8 mouse cellular contexts compared by ENCODE assay signal in genomic region chr5:150232159-150233150, GRCm38 (mm10).
DNase-seq lines count a peak whose midpoint lies in the region; ATAC-seq and TF ChIP-seq lines count a peak whose summit lies in the region.

No protein-coding gene starts in this region.

- no peak for TF ChIP-seq EP300 in CH12.LX (IDR thresholded peaks at IDR 0.05; ENCODE audit: low read length)

- no peak overlapping the region for H3K4me2 ChIP-seq in CH12.LX (ENCODE audit: insufficient read depth, low read depth, poor library complexity, severe bottlenecking)
- H3K4me2 ChIP-seq in midbrain, postnatal 0 days (ENCODE audit: low read depth, low read length, poor library complexity, severe bottlenecking) = no peak overlapping the region

- peak; percentile 20 to 74 for DNase-seq in adrenal gland, adult (ENCODE audit: inconsistent age in 2 of 2, low spot score in 1 of 2)
- DNase-seq in adrenal gland, postnatal 4 days (ENCODE audit: low spot score in 2 of 2) = no peak
- peak; percentile 33 for DNase-seq in CH12.LX (ENCODE audit: extremely low read depth)
- DNase-seq in embryo, embryonic 9.5 days (ENCODE audit: extremely low spot score) = peak; percentile 59
- DNase-seq in heart, postnatal 36 days = peak; percentile 32 to 51
- DNase-seq in liver = peak; percentile 49
- peak; percentile 49 for DNase-seq in midbrain, postnatal 0 days (ENCODE audit: low spot score)
- no peak for DNase-seq in layer of hippocampus, adult 9-10 months (ENCODE audit: low spot score)

- no peaks in the 10 kb centered on the region for H3K36me3 ChIP-seq in CH12.LX (replicated peaks in 1 of 2; ENCODE audit: control insufficient read depth in 1 of 2, insufficient read depth in 1 of 2, low read length in 1 of 2)
- H3K36me3 ChIP-seq in midbrain, postnatal 0 days (ENCODE audit: insufficient read depth, low read length) = no peaks in the 10 kb centered on the region

- H3K27me3 ChIP-seq in CH12.LX (replicated peaks) = no peaks in the 10 kb centered on the region
- H3K27me3 ChIP-seq in midbrain, postnatal 0 days (ENCODE audit: insufficient read depth, low read length) = no peaks in the 10 kb centered on the region

- peaks cover 47% of the 10 kb centered on the region for H3K9me3 ChIP-seq in CH12.LX (replicated peaks; ENCODE audit: low read length)
- H3K9me3 ChIP-seq in midbrain, postnatal 0 days (ENCODE audit: low read length) = no peaks in the 10 kb centered on the region

- no peak overlapping the region for H3K9ac ChIP-seq in CH12.LX (ENCODE audit: insufficient read depth, low read depth)
- H3K9ac ChIP-seq in midbrain, postnatal 0 days (replicated peaks; ENCODE audit: low read length, poor library complexity, severe bottlenecking) = no peak overlapping the region

- no peaks in the 10 kb centered on the region for H3K79me2 ChIP-seq in CH12.LX (replicated peaks; ENCODE audit: control insufficient read depth, extremely low read depth, insufficient read depth, poor library complexity, severe bottlenecking)

- no peak for TF ChIP-seq POLR2A in CH12.LX (IDR thresholded peaks at IDR 0.05; ENCODE audit: low read depth, low read length)

- H3K4me3 ChIP-seq in CH12.LX (replicated peaks in 1 of 3; ENCODE audit: low read depth in 2 of 3, low read length in 2 of 3, poor library complexity in 1 of 3) = no peak overlapping the region
- H3K4me3 ChIP-seq in midbrain, postnatal 0 days (ENCODE audit: low read depth, low read length) = no peak overlapping the region

- ATAC-seq in midbrain, postnatal 0 days (ENCODE audit: low FRiP score) = peak; percentile 54; the same call in 1 of the 2 replicates

- TF ChIP-seq CTCF in CH12.LX (conservative IDR thresholded peaks at IDR 0.05 in 1 of 2, IDR thresholded peaks at IDR 0.05 in 1 of 2; ENCODE audit: low read depth in 2 of 2, low read length in 2 of 2) = no peak
- TF ChIP-seq CTCF in midbrain, postnatal 0 days (IDR thresholded peaks at IDR 0.05) = no peak

- no peak; the same call in none of the 2 replicates for TF ChIP-seq RAD21 in CH12.LX (IDR thresholded peaks at IDR 0.05; ENCODE audit: low read depth, low read length)

- WGBS in midbrain, postnatal 0 days = 42% methylated on average over 15 of the region's 21 CpGs

- in situ Hi-C loops in CH12.LX (cut with MboI; ENCODE audit: low pct_ligation_motif_present, low pct_unique_long_range_greater_than_20kb, low sequenced_read_pairs) = no loop called here

- H3K4me1 ChIP-seq in CH12.LX (ENCODE audit: control insufficient read depth in 1 of 2, insufficient read depth in 2 of 2) = no peaks in the 10 kb centered on the region
- no peaks in the 10 kb centered on the region for H3K4me1 ChIP-seq in midbrain, postnatal 0 days (ENCODE audit: insufficient read depth, low read length)

- dilution Hi-C loops in CH12.LX (cut with MboI; ENCODE audit: extremely low pct_ligation_motif_present, extremely low pct_unique_long_range_greater_than_20kb, low sequenced_read_pairs) = no loop called here

- intact Hi-C loops in heart, postnatal 36 days (cut with DNase I) = loop anchor here (2.0 to 5.0 kb wide), 6 partner anchors 55 to 194 kb away; no protein-coding TSS in a partner anchor

- H3K27ac ChIP-seq in CH12.LX (ENCODE audit: insufficient read depth, low read depth) = no peak overlapping the region
- H3K27ac ChIP-seq in midbrain, postnatal 0 days (ENCODE audit: low read depth, low read length) = no peak overlapping the region

TF ChIP-seq in CH12.LX, 34 proteins besides CTCF, POLR2A, EP300 and RAD21:
- no peak for TF ChIP-seq CHD2 (IDR thresholded peaks at IDR 0.05; ENCODE audit: low read length)
- no peak for TF ChIP-seq NELFE (IDR thresholded peaks at IDR 0.05; ENCODE audit: low read depth, low read length)
- no peak for TF ChIP-seq SIN3A (IDR thresholded peaks at IDR 0.05; ENCODE audit: low read length)
- TF ChIP-seq MYC (IDR thresholded peaks at IDR 0.05; ENCODE audit: low read depth, low read length) = no peak
- no peak for TF ChIP-seq RCOR1 (conservative IDR thresholded peaks at IDR 0.05; ENCODE audit: low read depth, low read length)
- TF ChIP-seq ELF1 (IDR thresholded peaks at IDR 0.05; ENCODE audit: low read depth, low read length) = no peak
- no peak for TF ChIP-seq MEF2A (IDR thresholded peaks at IDR 0.05; ENCODE audit: borderline replicate concordance, low read depth, low read length)
- no peak for TF ChIP-seq E2F4 (IDR thresholded peaks at IDR 0.05; ENCODE audit: insufficient replicate concordance, low read depth, low read length)
- TF ChIP-seq ZC3H11A (IDR thresholded peaks at IDR 0.05; ENCODE audit: low read depth, low read length) = no peak
- no peak for TF ChIP-seq SMC3 (IDR thresholded peaks at IDR 0.05; ENCODE audit: low read depth, low read length)
- TF ChIP-seq JUN (IDR thresholded peaks at IDR 0.05; ENCODE audit: insufficient read depth, low read depth, low read length) = no peak

Comparison
In these comparisons a context has a peak if more than half of its experiments do, and no peak if none do; other contexts are left out.
1. DNase-seq: peak in adrenal gland, adult (2 of 2), CH12.LX (single experiment), embryo, embryonic 9.5 days (single experiment), heart, postnatal 36 days (2 of 2), liver (single experiment) and midbrain, postnatal 0 days (single experiment); none in adrenal gland, postnatal 4 days (0 of 2) and layer of hippocampus, adult 9-10 months (single experiment).